Mouse (Mus musculus): ENCODE results near the gene Klf12. TPM values are rescaled to one million over a fixed set of nuclear protein-coding genes. Genes with fewer than 3 reads are reported as not detected.

Klf12 gene
- total and polyA plus RNA-seq, 2 experiments = 20.7 to 29.2 TPM

GRCm38 (mm10) chr14:100041823-100042222 is 242.7 kb downstream of the Klf12 start:
- Histone ChIP-seq H3K36me3 (ENCODE audit: control insufficient read depth, insufficient read depth, low read length) (no peaks in the 10 kb centered on the region), H3K4me3 (ENCODE audit: insufficient read depth, low read depth, low read length) (no peak overlapping the region), H3K9ac (ENCODE audit: low read depth, low read length) (no peak overlapping the region), H3K4me1 (ENCODE audit: control insufficient read depth, insufficient read depth, low read length) (peaks cover 7% of the 10 kb centered on the region), H3K27me3 (ENCODE audit: control insufficient read depth, insufficient read depth, low read length) (no peaks in the 10 kb centered on the region), H3K27ac (replicated peaks; ENCODE audit: insufficient read depth, low read depth, low read length) (no peak overlapping the region), H3K79me2 (ENCODE audit: control insufficient read depth, insufficient read depth, low read length) (no peaks in the 10 kb centered on the region)
- WGBS = 94% methylated on average over 6 of the region's 6 CpGs
- no peak for DNase-seq (ENCODE audit: extremely low read depth, low read depth, low spot score)
- TF ChIP-seq POLR2A (IDR thresholded peaks at IDR 0.05; ENCODE audit: extremely low read depth, insufficient read depth, low read length) = no peak
- TF ChIP-seq CTCF (IDR thresholded peaks at IDR 0.05; ENCODE audit: low read depth, low read length) = no peak

DNA sequence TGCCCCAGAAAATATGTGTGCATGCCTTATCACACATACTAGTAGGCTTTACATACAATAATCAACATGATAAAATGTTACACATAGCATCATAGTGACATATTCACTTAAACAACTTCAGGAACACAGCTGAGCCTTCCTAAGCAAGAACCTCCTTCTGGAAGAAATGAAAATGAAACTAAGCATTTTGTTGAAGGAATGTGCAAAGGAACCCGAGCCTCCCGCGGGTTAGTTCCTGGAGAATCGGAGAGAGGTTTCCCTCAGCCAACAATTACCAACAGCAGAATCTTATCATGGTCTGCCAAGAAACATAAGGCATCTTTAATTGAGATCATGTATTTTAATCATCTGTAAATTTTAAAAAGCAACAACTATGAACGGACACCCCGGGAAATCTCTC is 257.8 kb downstream of the Klf12 start:
- H3K27me3 ChIP-seq (ENCODE audit: control insufficient read depth, insufficient read depth, low read length) = no peaks in the 10 kb centered on the region
- H3K79me2 ChIP-seq (ENCODE audit: control insufficient read depth, insufficient read depth, low read length) = peaks cover 2% of the 10 kb centered on the region; the same call in 1 of the 2 replicates
- DNase-seq (ENCODE audit: extremely low read depth, low read depth, low spot score) = no peak
- H3K4me3 ChIP-seq (ENCODE audit: insufficient read depth, low read depth, low read length) = no peak overlapping the region
- H3K9ac ChIP-seq (ENCODE audit: low read depth, low read length) = no peak overlapping the region
- 84% methylated on average over 6 of the region's 6 CpGs for WGBS
- no peaks in the 10 kb centered on the region for H3K4me1 ChIP-seq (ENCODE audit: control insufficient read depth, insufficient read depth, low read length)
- peaks cover 8% of the 10 kb centered on the region for H3K36me3 ChIP-seq (ENCODE audit: control insufficient read depth, insufficient read depth, low read length)
- no peak for TF ChIP-seq POLR2A (IDR thresholded peaks at IDR 0.05; ENCODE audit: extremely low read depth, insufficient read depth, low read length)
- TF ChIP-seq CTCF (IDR thresholded peaks at IDR 0.05; ENCODE audit: low read depth, low read length) = no peak
- H3K27ac ChIP-seq (replicated peaks; ENCODE audit: insufficient read depth, low read depth, low read length) = no peak overlapping the region

GRCm38 (mm10) chr14:100017219-100017618 is 267.3 kb downstream of the Klf12 start:
- no peak overlapping the region for H3K4me3 ChIP-seq (ENCODE audit: insufficient read depth, low read depth, low read length)
- WGBS = 83% methylated on average over 2 of the region's 2 CpGs
- TF ChIP-seq POLR2A (IDR thresholded peaks at IDR 0.05; ENCODE audit: extremely low read depth, insufficient read depth, low read length) (no peak), CTCF (IDR thresholded peaks at IDR 0.05; ENCODE audit: low read depth, low read length) (no peak)

DNA sequence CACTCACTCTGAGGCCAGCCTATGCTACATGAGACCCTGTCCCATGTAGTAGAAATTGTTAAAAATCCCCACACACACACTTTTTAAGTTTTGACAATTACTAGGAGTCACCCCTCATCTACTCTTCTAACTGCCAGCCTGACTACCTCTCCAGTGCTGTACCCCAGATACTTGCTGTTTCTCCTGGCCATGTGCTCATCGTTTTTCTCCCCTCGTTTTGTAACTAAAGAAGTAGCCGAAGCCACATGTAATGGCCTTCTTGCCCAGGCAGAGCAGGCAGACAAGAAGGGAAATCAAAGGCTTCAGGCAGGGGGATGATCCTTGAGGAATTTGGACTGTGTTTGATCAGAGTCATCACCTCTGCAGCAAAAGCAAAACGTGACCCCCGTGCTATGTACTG is 274.0 kb downstream of the Klf12 start:
- H3K4me1 ChIP-seq (ENCODE audit: control insufficient read depth, insufficient read depth, low read length) = no peaks in the 10 kb centered on the region; the same call in 1 of the 2 replicates
- 66% methylated on average over 5 of the region's 5 CpGs for WGBS
- H3K27me3 ChIP-seq (ENCODE audit: control insufficient read depth, insufficient read depth, low read length) = no peaks in the 10 kb centered on the region
- no peak overlapping the region for H3K4me3 ChIP-seq (ENCODE audit: insufficient read depth, low read depth, low read length)
- no peaks in the 10 kb centered on the region for H3K79me2 ChIP-seq (ENCODE audit: control insufficient read depth, insufficient read depth, low read length)
- DNase-seq (ENCODE audit: extremely low read depth, low read depth, low spot score) = no peak
- no peaks in the 10 kb centered on the region for H3K36me3 ChIP-seq (ENCODE audit: control insufficient read depth, insufficient read depth, low read length)
- TF ChIP-seq POLR2A (IDR thresholded peaks at IDR 0.05; ENCODE audit: extremely low read depth, insufficient read depth, low read length) (no peak), CTCF (IDR thresholded peaks at IDR 0.05; ENCODE audit: low read depth, low read length) (no peak)
- no peak overlapping the region for H3K9ac ChIP-seq (ENCODE audit: low read depth, low read length)
- no peak overlapping the region for H3K27ac ChIP-seq (replicated peaks; ENCODE audit: insufficient read depth, low read depth, low read length)

More at GRCm38 (mm10) chr14:100017219-100017618, 267.3 kb downstream of the Klf12 start:
- Histone ChIP-seq H3K9ac (ENCODE audit: low read depth, low read length) (no peak overlapping the region), H3K79me2 (ENCODE audit: control insufficient read depth, insufficient read depth, low read length) (peaks cover 2% of the 10 kb centered on the region; the same call in 1 of the 2 replicates), H3K36me3 (ENCODE audit: control insufficient read depth, insufficient read depth, low read length) (peaks cover 7% of the 10 kb centered on the region), H3K4me1 (ENCODE audit: control insufficient read depth, insufficient read depth, low read length) (no peaks in the 10 kb centered on the region), H3K27ac (replicated peaks; ENCODE audit: insufficient read depth, low read depth, low read length) (no peak overlapping the region), H3K27me3 (ENCODE audit: control insufficient read depth, insufficient read depth, low read length) (no peaks in the 10 kb centered on the region)
- no peak for DNase-seq (ENCODE audit: extremely low read depth, low read depth, low spot score)

GRCm38 (mm10) chr14:100009790-100010382 is 274.6 kb downstream of the Klf12 start:
- Histone ChIP-seq H3K27me3 (ENCODE audit: control insufficient read depth, insufficient read depth, low read length) (no peaks in the 10 kb centered on the region), H3K9ac (ENCODE audit: low read depth, low read length) (no peak overlapping the region), H3K27ac (replicated peaks; ENCODE audit: insufficient read depth, low read depth, low read length) (no peak overlapping the region), H3K36me3 (ENCODE audit: control insufficient read depth, insufficient read depth, low read length) (no peaks in the 10 kb centered on the region), H3K79me2 (ENCODE audit: control insufficient read depth, insufficient read depth, low read length) (no peaks in the 10 kb centered on the region), H3K4me3 (ENCODE audit: insufficient read depth, low read depth, low read length) (no peak overlapping the region), H3K4me1 (ENCODE audit: control insufficient read depth, insufficient read depth, low read length) (no peaks in the 10 kb centered on the region; the same call in 1 of the 2 replicates)
- TF ChIP-seq CTCF (IDR thresholded peaks at IDR 0.05; ENCODE audit: low read depth, low read length) (0 out of 2 replicates have a peak, but pooled peaks have one; percentile 9), POLR2A (IDR thresholded peaks at IDR 0.05; ENCODE audit: extremely low read depth, insufficient read depth, low read length) (no peak)
- peak; percentile 43 for DNase-seq (ENCODE audit: extremely low read depth, low read depth, low spot score)
- WGBS = 55% methylated on average over 4 of the region's 4 CpGs

GRCm38 (mm10) chr14:99983510-99983909 is 301.0 kb downstream of the Klf12 start:
- TF ChIP-seq CTCF (IDR thresholded peaks at IDR 0.05; ENCODE audit: low read depth, low read length) = no peak
- 87% methylated on average over 7 of the region's 7 CpGs for WGBS
- Histone ChIP-seq H3K27me3 (ENCODE audit: control insufficient read depth, insufficient read depth, low read length) (no peaks in the 10 kb centered on the region), H3K27ac (replicated peaks; ENCODE audit: insufficient read depth, low read depth, low read length) (no peak overlapping the region), H3K79me2 (ENCODE audit: control insufficient read depth, insufficient read depth, low read length) (peaks cover 2% of the 10 kb centered on the region; the same call in 1 of the 2 replicates), H3K9ac (ENCODE audit: low read depth, low read length) (no peak overlapping the region), H3K36me3 (ENCODE audit: control insufficient read depth, insufficient read depth, low read length) (no peaks in the 10 kb centered on the region), H3K4me3 (ENCODE audit: insufficient read depth, low read depth, low read length) (no peak overlapping the region), H3K4me1 (ENCODE audit: control insufficient read depth, insufficient read depth, low read length) (no peaks in the 10 kb centered on the region)
- DNase-seq (ENCODE audit: extremely low read depth, low read depth, low spot score) = no peak
